Mouse (Mus musculus) hindbrain, embryonic 11.5 days (tissue): Measurements from ENCODE around the gene Nebl. TPM values are rescaled to one million over a fixed set of nuclear protein-coding genes. Genes with fewer than 3 reads are reported as not detected.

ENCODE experiments used
- ATAC-seq: fragments of 200-750 bp; cut with Nextera tagmentation; 2 replicates; pipeline ENCODE4 v1.8.0; 2017; ENCODE audit warnings: mild to moderate bottlenecking, moderate TSS enrichment, moderate library complexity; ENCODE audit not compliant: low FRiP score
- DNase-seq: peaks from one replicate; pipeline ENCODE4 v3.0.0-alpha.2; 2015; ENCODE audit warnings: low spot score
- H3K27ac ChIP-seq: fragments of 300-500 bp; sonication (generic); 2 replicates; pipeline ENCODE4 v1.5.1; 2014; ENCODE audit warnings: mild to moderate bottlenecking, low read depth, low read length
- H3K27me3 ChIP-seq: fragments of 300-500 bp; sonication (generic); 2 replicates; pipeline ENCODE4 v1.6.1; 2014; ENCODE audit warnings: mild to moderate bottlenecking, low read length, moderate library complexity, mixed read lengths; ENCODE audit not compliant: control insufficient read depth, insufficient read depth
- H3K36me3 ChIP-seq: fragments of 300-500 bp; sonication (generic); 2 replicates; pipeline ENCODE4 v1.6.1; 2014; ENCODE audit warnings: mild to moderate bottlenecking, low read length, moderate library complexity, mixed read lengths; ENCODE audit not compliant: control insufficient read depth, insufficient read depth
- H3K4me1 ChIP-seq: fragments of 300-500 bp; sonication (generic); replicated peaks from 2 replicates; pipeline ENCODE4 v1.6.1; 2014; ENCODE audit warnings: low read length, mixed read lengths; ENCODE audit not compliant: control insufficient read depth, insufficient read depth
- H3K4me2 ChIP-seq: fragments of 300-500 bp; sonication (generic); replicated peaks from 2 replicates; pipeline ENCODE4 v1.6.1; 2014; ENCODE audit warnings: mild to moderate bottlenecking, low read depth, low read length
- H3K4me3 ChIP-seq: fragments of 300-500 bp; sonication (generic); 2 replicates; pipeline ENCODE4 v1.5.1; 2014; ENCODE audit warnings: low read depth, low read length
- H3K9ac ChIP-seq: fragments of 300-500 bp; sonication (generic); 2 replicates; pipeline ENCODE4 v1.6.1; 2014; ENCODE audit warnings: low read depth, low read length
- H3K9me3 ChIP-seq: fragments of 300-500 bp; sonication (generic); 2 replicates; pipeline ENCODE4 v1.6.1; 2016; ENCODE audit warnings: low read length; ENCODE audit not compliant: control insufficient read depth
- WGBS: fragments of 180-500 bp; shearing (Covaris S2); extraction: QIAGEN DNeasy Blood & Tissue Kit; methylation state at CpG from one replicate; pipeline ENCODE4 v1.1.7; 2014; 5-methylcytosine and 5-hydroxymethylcytosine counted together
- polyA plus RNA-seq: library from polyadenylated mRNA; unstranded; fragments of >200 nt; fragmentation: Nextera tagmentation; extraction: Ambion mirVana; gene quantifications from 2 replicates; pipeline ENCODE4 v1.2.1, GENCODE M21; 2014

Gene Nebl
- polyA plus RNA-seq, 1 experiment from 2014 or later: 8.6 TPM

GRCm38 (mm10) chr2:17669000-17669399 is 62.3 kb downstream of the Nebl start:
- no peaks in the 10 kb centered on the region for H3K36me3 ChIP-seq
- 52% methylated on average over 2 of the region's 2 CpGs for whole genome bisulfite sequencing
- H3K4me3 ChIP-seq: no peak overlapping the region

GRCm38 (mm10) chr2:17658176-17658575 is 73.1 kb downstream of the Nebl start:
- no peaks in the 10 kb centered on the region for H3K36me3 ChIP-seq
- H3K4me2 ChIP-seq: no peak overlapping the region
- no peak overlapping the region for H3K27ac ChIP-seq
- ATAC-seq: no peak
- H3K4me3 ChIP-seq: no peak overlapping the region
- no peak overlapping the region for H3K9ac ChIP-seq
- no peaks in the 10 kb centered on the region for H3K27me3 ChIP-seq
- H3K4me1 ChIP-seq: no peaks in the 10 kb centered on the region
- 71% methylated on average over 5 of the region's 5 CpGs for WGBS
- no peak for DNase-seq
- no peaks in the 10 kb centered on the region for H3K9me3 ChIP-seq

More at GRCm38 (mm10) chr2:17669000-17669399, 62.3 kb downstream of the Nebl start:
- Histone ChIP-seq H3K4me1 (no peaks in the 10 kb centered on the region), H3K9me3 (no peaks in the 10 kb centered on the region), H3K27ac (no peak overlapping the region), H3K27me3 (no peaks in the 10 kb centered on the region), H3K9ac (no peak overlapping the region), H3K4me2 (no peak overlapping the region)
- no peak for DNase-seq
- ATAC-seq: no peak

- Histone ChIP-seq H3K27ac (no peak overlapping the region), H3K4me1 (no peaks in the 10 kb centered on the region), H3K36me3 (no peaks in the 10 kb centered on the region), H3K27me3 (no peaks in the 10 kb centered on the region), H3K9ac (no peak overlapping the region), H3K4me2 (no peak overlapping the region), H3K4me3 (no peak overlapping the region), H3K9me3 (no peaks in the 10 kb centered on the region)
- DNase-seq (no peak), ATAC-seq (no peak)
- 63% methylated on average over 10 of the region's 10 CpGs for WGBS
These were observed 81.0 kb downstream of the Nebl start for GRCm38 (mm10) chr2:17650147-17650834.

GRCm38 (mm10) chr2:17649728-17650127 is 81.5 kb downstream of the Nebl start:
- 64% methylated on average over 3 of the region's 3 CpGs for WGBS
- Histone ChIP-seq H3K4me1 (no peaks in the 10 kb centered on the region), H3K36me3 (no peaks in the 10 kb centered on the region), H3K9ac (no peak overlapping the region), H3K27ac (no peak overlapping the region), H3K9me3 (no peaks in the 10 kb centered on the region), H3K27me3 (no peaks in the 10 kb centered on the region), H3K4me3 (no peak overlapping the region), H3K4me2 (no peak overlapping the region)
- no peak for DNase-seq
- no peak for ATAC-seq

GRCm38 (mm10) chr2:17644282-17645262 is 86.7 kb downstream of the Nebl start:
- H3K9me3 ChIP-seq: no peaks in the 10 kb centered on the region
- no peak overlapping the region for H3K4me3 ChIP-seq
- no peaks in the 10 kb centered on the region for H3K27me3 ChIP-seq
- peak; percentile 54; the same call in 1 of the 2 replicates for ATAC-seq
- DNase-seq: peak; percentile 77
- no peak overlapping the region for H3K9ac ChIP-seq
- WGBS: 32% methylated on average over 3 of the region's 3 CpGs
- no peaks in the 10 kb centered on the region for H3K36me3 ChIP-seq
- H3K27ac ChIP-seq: no peak overlapping the region
- no peaks in the 10 kb centered on the region for H3K4me1 ChIP-seq
- no peak overlapping the region for H3K4me2 ChIP-seq

- ATAC-seq: no peak
- no peaks in the 10 kb centered on the region for H3K9me3 ChIP-seq
- no peaks in the 10 kb centered on the region for H3K4me1 ChIP-seq
- H3K4me3 ChIP-seq: no peak overlapping the region
- no peaks in the 10 kb centered on the region for H3K27me3 ChIP-seq
- H3K9ac ChIP-seq: no peak overlapping the region
- no peak overlapping the region for H3K27ac ChIP-seq
- DNase-seq: no peak
- 60% methylated on average over 7 of the region's 7 CpGs for WGBS
- no peak overlapping the region for H3K4me2 ChIP-seq
- H3K36me3 ChIP-seq: no peaks in the 10 kb centered on the region
These were observed 87.4 kb downstream of the Nebl start for GRCm38 (mm10) chr2:17643869-17644268.

- Histone ChIP-seq H3K27me3 (no peaks in the 10 kb centered on the region), H3K9me3 (no peaks in the 10 kb centered on the region), H3K27ac (no peak overlapping the region), H3K9ac (no peak overlapping the region), H3K4me1 (no peaks in the 10 kb centered on the region), H3K4me2 (no peak overlapping the region), H3K36me3 (no peaks in the 10 kb centered on the region), H3K4me3 (no peak overlapping the region)
- DNase-seq (no peak), ATAC-seq (no peak)
- WGBS: 88% methylated on average over 7 of the region's 7 CpGs
These were observed 88.5 kb downstream of the Nebl start for GRCm38 (mm10) chr2:17642770-17643169.

- H3K9ac ChIP-seq: no peak overlapping the region
- H3K4me3 ChIP-seq: no peak overlapping the region
- no peak overlapping the region for H3K4me2 ChIP-seq
- no peaks in the 10 kb centered on the region for H3K9me3 ChIP-seq
- WGBS: 76% methylated on average over 4 of the region's 4 CpGs
- H3K27me3 ChIP-seq: no peaks in the 10 kb centered on the region
- H3K4me1 ChIP-seq: no peaks in the 10 kb centered on the region
- no peak for DNase-seq
- H3K36me3 ChIP-seq: no peaks in the 10 kb centered on the region
- H3K27ac ChIP-seq: no peak overlapping the region
- no peak for ATAC-seq
These were observed 90.4 kb downstream of the Nebl start for GRCm38 (mm10) chr2:17640861-17641260.
